Mouse (Mus musculus) heart, embryonic 15.5 days (tissue): ENCODE data around the gene Retreg1. TPM values are rescaled to one million over a fixed set of nuclear protein-coding genes. Genes with fewer than 3 reads are reported as not detected.

ENCODE experiments used
- ATAC-seq: fragments of 200-750 bp; cut with Nextera tagmentation; replicated peaks from 2 replicates; pipeline ENCODE4 v1.8.0; 2017; ENCODE audit warnings: low read depth, moderate TSS enrichment; ENCODE audit not compliant: insufficient number of reproducible peaks, insufficient read depth, low FRiP score
- H3K27ac ChIP-seq: fragments of 300-500 bp; sonication (generic); 2 replicates; pipeline ENCODE4 v1.5.1; 2015; ENCODE audit warnings: mild to moderate bottlenecking, inconsistent platforms
- H3K27me3 ChIP-seq: fragments of 300-500 bp; sonication (generic); 2 replicates; pipeline ENCODE4 v1.6.1; 2015; ENCODE audit warnings: inconsistent platforms
- H3K36me3 ChIP-seq: fragments of 300-500 bp; sonication (generic); 2 replicates; pipeline ENCODE4 v1.6.1; 2015; ENCODE audit warnings: mild to moderate bottlenecking, inconsistent platforms
- H3K4me1 ChIP-seq: fragments of 300-500 bp; sonication (generic); replicated peaks from 2 replicates; pipeline ENCODE4 v1.6.1; 2015; ENCODE audit warnings: inconsistent platforms
- H3K4me2 ChIP-seq: fragments of 300-500 bp; sonication (generic); 2 replicates; pipeline ENCODE4 v1.6.1; 2015; ENCODE audit warnings: inconsistent platforms, mild to moderate bottlenecking, moderate library complexity
- H3K4me3 ChIP-seq: fragments of 300-500 bp; sonication (generic); 2 replicates; pipeline ENCODE4 v1.5.1; 2015; ENCODE audit warnings: mild to moderate bottlenecking, inconsistent platforms
- H3K9ac ChIP-seq: fragments of 300-500 bp; sonication (generic); 2 replicates; pipeline ENCODE4 v1.6.1; 2015; ENCODE audit warnings: mild to moderate bottlenecking, inconsistent platforms
- H3K9me3 ChIP-seq: fragments of 300-500 bp; sonication (generic); replicated peaks from 2 replicates; pipeline ENCODE4 v1.6.1; 2016; ENCODE audit warnings: inconsistent platforms
- WGBS: fragments of 180-500 bp; shearing (Covaris S2); methylation state at CpG from one replicate; pipeline ENCODE4 v1.1.7; 2015; ENCODE audit warnings: mixed read lengths; 5-methylcytosine and 5-hydroxymethylcytosine counted together
- polyA plus RNA-seq: library from polyadenylated mRNA; unstranded; fragments of >200 nt; fragmentation: Nextera tagmentation; extraction: Ambion mirVana; gene quantifications from 2 replicates; pipeline ENCODE4 v1.2.1, GENCODE M21; 2015

Retreg1 gene
- polyA plus RNA-seq, 1 experiment from 2014 or later, result 84.6 TPM

- H3K27me3 ChIP-seq, result no peaks in the 10 kb centered on the region
- ATAC-seq, result no peak
- H3K9ac ChIP-seq, result no peak overlapping the region
- peak overlapping the region; percentile 79 for H3K27ac ChIP-seq
- no peaks in the 10 kb centered on the region for H3K36me3 ChIP-seq
- H3K9me3 ChIP-seq, result no peaks in the 10 kb centered on the region
- peaks cover 34% of the 10 kb centered on the region for H3K4me1 ChIP-seq
- H3K4me2 ChIP-seq, result no peak overlapping the region
- no peak overlapping the region for H3K4me3 ChIP-seq
- WGBS, result 88% methylated on average over 6 of the region's 6 CpGs
These were observed 77.9 kb downstream of the Retreg1 start for GRCm38 (mm10) chr15:25920886-25921285.

GRCm38 (mm10) chr15:25922007-25922406 is 79.0 kb downstream of the Retreg1 start:
- Histone ChIP-seq H3K4me3 (no peak overlapping the region), H3K9ac (no peak overlapping the region), H3K4me2 (no peak overlapping the region), H3K27me3 (no peaks in the 10 kb centered on the region), H3K36me3 (no peaks in the 10 kb centered on the region), H3K4me1 (peaks cover 29% of the 10 kb centered on the region), H3K27ac (no peak overlapping the region), H3K9me3 (no peaks in the 10 kb centered on the region)
- no peak for ATAC-seq
- WGBS, result 73% methylated on average over 2 of the region's 2 CpGs

DNA sequence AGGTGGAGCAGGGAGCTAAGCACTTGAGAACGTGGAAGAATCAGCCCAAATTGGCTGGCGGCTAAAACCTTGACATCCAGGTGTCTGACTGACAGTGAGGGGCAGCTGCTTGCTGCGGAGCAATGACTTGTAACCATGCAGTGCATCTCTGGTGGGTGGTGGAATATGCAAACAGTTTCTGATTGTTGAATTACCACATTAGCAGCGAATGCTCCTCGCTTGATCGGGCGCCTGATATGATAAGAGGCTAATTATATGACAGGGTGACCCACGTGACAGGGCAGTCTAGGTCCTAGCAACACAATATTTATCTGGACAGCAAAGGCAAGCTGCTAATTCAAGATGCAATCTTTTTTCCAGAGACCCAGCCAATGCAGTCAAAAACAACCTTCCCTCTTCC is 80.9 kb downstream of the Retreg1 start:
- 65% methylated on average over 8 of the region's 8 CpGs for WGBS
- H3K4me3 ChIP-seq, result no peak overlapping the region
- H3K4me1 ChIP-seq, result peaks cover 22% of the 10 kb centered on the region
- no peaks in the 10 kb centered on the region for H3K9me3 ChIP-seq
- H3K36me3 ChIP-seq, result no peaks in the 10 kb centered on the region
- H3K9ac ChIP-seq, result no peak overlapping the region
- H3K27ac ChIP-seq, result no peak overlapping the region
- no peak overlapping the region for H3K4me2 ChIP-seq
- H3K27me3 ChIP-seq, result no peaks in the 10 kb centered on the region
- no peak for ATAC-seq

DNA sequence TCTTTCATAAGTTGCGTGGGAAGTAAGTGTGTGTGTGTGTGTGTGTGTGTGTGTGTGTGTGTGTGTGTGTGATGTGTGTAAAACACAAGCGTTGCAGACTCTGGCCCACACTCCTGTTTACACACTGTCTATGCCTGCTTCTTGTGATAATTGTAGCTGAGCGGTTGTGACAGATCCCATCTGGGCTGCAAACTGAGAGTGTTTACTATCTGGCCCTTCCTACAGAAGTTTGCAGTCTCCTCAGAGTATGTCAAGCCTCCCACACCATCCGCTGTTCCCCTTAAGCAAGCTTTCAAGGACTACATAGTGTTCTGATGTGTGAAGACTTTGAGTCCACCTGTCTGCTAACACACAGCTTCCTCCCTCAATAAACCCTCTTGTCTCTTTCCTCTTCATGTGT is 83.2 kb downstream of the Retreg1 start:
- Histone ChIP-seq H3K27ac (no peak overlapping the region), H3K9ac (no peak overlapping the region), H3K9me3 (no peaks in the 10 kb centered on the region), H3K4me2 (no peak overlapping the region), H3K4me3 (no peak overlapping the region), H3K36me3 (no peaks in the 10 kb centered on the region), H3K27me3 (no peaks in the 10 kb centered on the region), H3K4me1 (peaks cover 19% of the 10 kb centered on the region)
- ATAC-seq, result no peak
- WGBS, result 83% methylated on average over 4 of the region's 4 CpGs

GRCm38 (mm10) chr15:25927106-25927505 is 84.1 kb downstream of the Retreg1 start:
- Histone ChIP-seq H3K4me2 (no peak overlapping the region), H3K9ac (no peak overlapping the region), H3K36me3 (no peaks in the 10 kb centered on the region), H3K4me3 (no peak overlapping the region), H3K27ac (no peak overlapping the region), H3K4me1 (peaks cover 21% of the 10 kb centered on the region), H3K9me3 (no peaks in the 10 kb centered on the region), H3K27me3 (no peaks in the 10 kb centered on the region)
- no peak for ATAC-seq
- WGBS, result 88% methylated on average over 14 of the region's 14 CpGs

DNA sequence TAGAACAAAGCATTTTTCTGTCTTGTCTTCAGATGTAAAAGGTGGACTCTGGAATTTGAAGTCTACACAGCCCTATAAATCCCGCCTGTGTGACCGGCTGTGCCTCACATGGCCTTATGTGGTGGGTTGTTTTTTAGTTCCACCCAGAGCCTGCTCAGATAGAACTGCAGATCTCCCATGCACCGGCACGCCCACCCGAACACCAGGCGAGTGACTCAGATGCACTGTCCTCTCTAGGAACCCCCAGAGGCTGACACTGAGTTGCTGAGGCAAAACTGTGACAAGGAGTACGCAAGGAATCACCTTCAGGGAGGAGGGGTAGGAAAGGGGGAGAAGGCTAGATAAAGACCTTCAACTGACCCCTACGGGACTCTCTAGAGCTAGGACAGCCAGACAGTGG is 85.0 kb downstream of the Retreg1 start:
- no peak overlapping the region for H3K4me3 ChIP-seq
- no peak overlapping the region for H3K9ac ChIP-seq
- peaks cover 30% of the 10 kb centered on the region for H3K4me1 ChIP-seq
- no peaks in the 10 kb centered on the region for H3K9me3 ChIP-seq
- H3K36me3 ChIP-seq, result no peaks in the 10 kb centered on the region
- WGBS, result 86% methylated on average over 8 of the region's 8 CpGs
- no peak for ATAC-seq
- no peak overlapping the region for H3K4me2 ChIP-seq
- no peak overlapping the region for H3K27ac ChIP-seq
- H3K27me3 ChIP-seq, result no peaks in the 10 kb centered on the region

DNA sequence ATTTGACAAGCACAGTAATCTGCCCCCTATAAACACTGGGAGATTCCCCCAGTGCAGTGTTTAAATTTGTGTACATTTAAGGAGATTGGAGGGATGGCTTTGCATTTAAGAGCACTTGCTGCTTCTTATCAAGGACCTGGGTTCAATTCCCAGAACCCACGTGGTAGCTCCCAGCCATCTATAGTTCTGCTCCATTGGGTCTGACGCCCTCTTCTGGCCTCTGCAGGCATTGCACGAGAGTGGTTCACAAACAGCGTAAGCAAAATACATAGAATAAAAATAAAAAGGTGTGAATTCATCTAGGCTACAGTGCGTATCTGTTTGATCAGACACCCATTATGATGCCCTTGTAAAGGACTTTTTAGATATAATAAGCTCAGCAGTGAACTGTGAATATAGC is 85.9 kb downstream of the Retreg1 start:
- no peak for ATAC-seq
- Histone ChIP-seq H3K27me3 (no peaks in the 10 kb centered on the region), H3K9me3 (no peaks in the 10 kb centered on the region), H3K27ac (no peak overlapping the region; the same call in 1 of the 2 replicates), H3K9ac (no peak overlapping the region), H3K4me2 (no peak overlapping the region), H3K4me3 (no peak overlapping the region), H3K36me3 (no peaks in the 10 kb centered on the region), H3K4me1 (peaks cover 38% of the 10 kb centered on the region)
- WGBS, result 65% methylated on average over 5 of the region's 5 CpGs

DNA sequence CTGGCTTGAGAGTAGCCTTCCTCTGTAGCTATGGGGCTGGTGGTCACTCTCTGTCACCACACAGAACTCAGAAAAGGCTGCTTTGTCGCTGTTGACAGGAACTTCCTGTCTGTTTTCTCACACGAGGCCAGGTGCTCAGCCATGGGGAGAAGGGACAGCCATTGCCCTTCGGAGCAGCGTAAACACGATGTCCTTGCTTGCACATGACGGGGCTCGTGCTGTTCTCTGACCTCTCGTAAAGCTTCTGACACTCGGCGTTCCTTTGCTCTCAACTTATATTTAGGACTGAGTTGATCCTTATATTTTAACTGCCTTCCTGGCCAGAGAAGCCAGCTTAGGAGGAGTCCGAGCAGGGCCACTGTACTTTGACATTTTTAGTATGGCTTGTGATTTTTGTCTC is 86.5 kb downstream of the Retreg1 start:
- Histone ChIP-seq H3K4me3 (no peak overlapping the region), H3K9ac (no peak overlapping the region), H3K27ac (peak overlapping the region; percentile 67), H3K27me3 (no peaks in the 10 kb centered on the region), H3K4me1 (peaks cover 43% of the 10 kb centered on the region), H3K36me3 (no peaks in the 10 kb centered on the region), H3K9me3 (no peaks in the 10 kb centered on the region), H3K4me2 (peak overlapping the region; percentile 30)
- no peak for ATAC-seq
- 22% methylated on average over 11 of the region's 11 CpGs for WGBS

- Histone ChIP-seq H3K27me3 (no peaks in the 10 kb centered on the region), H3K36me3 (no peaks in the 10 kb centered on the region), H3K4me3 (no peak overlapping the region), H3K9me3 (no peaks in the 10 kb centered on the region), H3K27ac (peak overlapping the region; percentile 67), H3K9ac (no peak overlapping the region), H3K4me2 (peak overlapping the region; percentile 30; the same call in 1 of the 2 replicates), H3K4me1 (peaks cover 44% of the 10 kb centered on the region)
- no peak for ATAC-seq
- 37% methylated on average over 10 of the region's 10 CpGs for WGBS
These were observed 87.0 kb downstream of the Retreg1 start for GRCm38 (mm10) chr15:25929936-25930335.

DNA sequence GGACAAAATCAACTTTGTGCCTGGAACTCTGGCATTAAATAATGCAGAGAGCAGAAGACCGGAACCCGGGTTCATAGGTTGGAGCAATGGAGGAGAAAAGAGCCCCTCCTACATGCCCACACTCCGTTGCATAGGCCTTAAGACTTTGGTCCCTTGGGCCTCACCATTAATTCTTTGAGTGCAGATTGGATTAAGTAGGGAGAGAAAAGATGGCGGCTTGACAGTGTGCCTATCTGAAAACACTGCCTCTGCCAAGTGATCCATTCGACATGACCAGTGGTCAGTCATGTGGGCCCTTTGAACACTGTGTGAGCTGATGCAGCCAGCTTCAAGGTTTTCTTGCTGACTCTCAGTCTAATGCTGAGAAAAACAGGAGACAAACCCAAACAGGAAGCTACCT is 87.7 kb downstream of the Retreg1 start:
- Histone ChIP-seq H3K4me2 (no peak overlapping the region), H3K27ac (no peak overlapping the region), H3K27me3 (no peaks in the 10 kb centered on the region), H3K4me3 (no peak overlapping the region), H3K4me1 (peaks cover 44% of the 10 kb centered on the region), H3K9ac (no peak overlapping the region), H3K9me3 (no peaks in the 10 kb centered on the region), H3K36me3 (no peaks in the 10 kb centered on the region)
- 92% methylated on average over 5 of the region's 5 CpGs for WGBS
- ATAC-seq, result no peak

- H3K27me3 ChIP-seq, result no peaks in the 10 kb centered on the region
- H3K27ac ChIP-seq, result peak overlapping the region; percentile 87
- H3K4me1 ChIP-seq, result peaks cover 44% of the 10 kb centered on the region
- peak overlapping the region; percentile 47; the same call in 1 of the 2 replicates for H3K4me2 ChIP-seq
- H3K4me3 ChIP-seq, result no peak overlapping the region
- ATAC-seq, result no peak
- no peaks in the 10 kb centered on the region for H3K36me3 ChIP-seq
- WGBS, result 65% methylated on average over 9 of the region's 9 CpGs
- no peaks in the 10 kb centered on the region for H3K9me3 ChIP-seq
- H3K9ac ChIP-seq, result no peak overlapping the region
These were observed 89.5 kb downstream of the Retreg1 start for GRCm38 (mm10) chr15:25932497-25932896.

DNA sequence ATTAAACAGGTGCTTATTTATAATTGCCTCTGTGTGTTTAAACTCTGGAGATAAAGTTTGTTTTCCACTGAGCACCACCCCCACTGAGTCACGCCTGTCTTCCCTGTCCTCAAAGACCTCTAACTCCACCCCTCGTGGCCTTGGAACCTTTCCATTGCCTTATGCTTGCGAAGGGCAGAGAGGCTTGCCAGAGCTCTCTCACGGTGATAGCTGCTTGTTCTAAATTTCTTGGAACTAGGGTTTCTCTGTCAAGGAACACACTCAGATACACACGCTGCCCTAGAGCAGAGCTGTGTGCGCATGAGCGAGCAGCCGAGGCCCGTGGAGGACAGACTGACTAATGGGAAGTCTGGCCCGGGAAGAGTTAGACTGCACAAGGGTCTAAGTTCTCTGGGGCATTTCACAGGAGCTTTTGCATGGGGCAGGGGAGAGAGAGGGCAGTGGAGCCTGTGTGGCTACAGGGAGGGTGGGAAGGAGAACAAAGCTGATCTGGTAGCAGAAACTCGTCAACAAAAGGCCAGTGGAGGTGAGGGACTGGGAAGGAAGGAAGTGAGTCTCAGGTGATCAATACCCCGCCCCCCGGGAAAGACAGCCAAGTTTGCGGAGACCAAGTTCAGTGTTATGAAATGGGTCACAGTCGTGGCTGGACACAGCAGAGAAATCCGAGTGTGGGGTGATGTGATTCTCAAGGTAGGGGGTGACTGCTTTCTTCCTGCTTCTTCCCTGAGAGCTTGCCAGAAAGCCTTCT is 90.1 kb downstream of the Retreg1 start:
- peak overlapping the region; percentile 87 for H3K27ac ChIP-seq
- H3K9me3 ChIP-seq, result no peaks in the 10 kb centered on the region
- no peaks in the 10 kb centered on the region for H3K36me3 ChIP-seq
- 30% methylated on average over 16 of the region's 16 CpGs for WGBS
- peaks cover 44% of the 10 kb centered on the region for H3K4me1 ChIP-seq
- H3K4me3 ChIP-seq, result no peak overlapping the region
- H3K9ac ChIP-seq, result peak overlapping the region; percentile 18; the same call in 1 of the 2 replicates
- H3K27me3 ChIP-seq, result no peaks in the 10 kb centered on the region
- peak; percentile 50 for ATAC-seq
- H3K4me2 ChIP-seq, result peak overlapping the region; percentile 47
